Mouse (Mus musculus) cerebellum, adult 2 months (tissue): ENCODE measurements at regions not wholly inside any gene's neighbourhood (a gene's known extent, or its start where the extent isn't known, plus 50 kb on each side); places are given as distances from the start of the nearest gene placed in this dataset.

Experiments
- CTCF ChIP-seq: fragments of 200-500 bp; IDR thresholded peaks from 2 replicates; pipeline ENCODE4 v1.5.1; 2011; ENCODE audit warnings: low read depth, mild to moderate bottlenecking, control low read depth, low read length, moderate library complexity, borderline replicate concordance; ENCODE audit not compliant: insufficient read depth
- POLR2A ChIP-seq: fragments of 200-500 bp; IDR thresholded peaks from 2 replicates; pipeline ENCODE4 v1.6.1; 2011; ENCODE audit warnings: low read length, control low read depth, borderline replicate concordance; ENCODE audit not compliant: insufficient read depth

GRCm38 (mm10) chr1:128781311-128781710 lies 189.2 kb upstream of the Cxcr4 start:
- TF ChIP-seq CTCF (no peak), POLR2A (no peak)
